ENCODE assay signal across 14 mouse cellular contexts in genomic region chr16:42911326-42911725, GRCm38 (mm10). TPM values are rescaled to one million over a fixed set of nuclear protein-coding genes. Genes with fewer than 3 reads are reported as not detected.
DNase-seq lines count a peak whose midpoint lies in the region; ATAC-seq and TF ChIP-seq lines count a peak whose summit lies in the region.
"Had no signal": no experiment of that assay in that cellular context is flagged by ENCODE, and none has a peak within 500 bp of the region (broad histone marks: within the 10 kb centered on the region; RNA-seq: fewer than 3 reads in every experiment).

No protein-coding gene starts in this region.

- H3K27me3 ChIP-seq in cerebellum, adult 2 months (ENCODE audit: control insufficient read depth, insufficient read depth, low read length), result no peaks in the 10 kb centered on the region
- no peaks in the 10 kb centered on the region for H3K27me3 ChIP-seq in kidney, adult 2 months (replicated peaks; ENCODE audit: control insufficient read depth, insufficient read depth, low read length)
- H3K27me3 ChIP-seq in hindbrain, embryonic 12.5 days, result no peaks in the 10 kb centered on the region
- H3K27me3 ChIP-seq: hindbrain, embryonic 15.5 days; midbrain, embryonic 13.5 days; Patski had no signal

- WGBS in cerebellum, adult 2 months, result 16% methylated on average over 4 of the region's 4 CpGs
- 37% methylated on average over 4 of the region's 4 CpGs for WGBS in kidney, adult 2 months
- WGBS in hindbrain, embryonic 12.5 days, result 85% methylated on average over 4 of the region's 4 CpGs

- TF ChIP-seq CTCF in cerebellum, adult 2 months (IDR thresholded peaks at IDR 0.05; ENCODE audit: borderline replicate concordance, insufficient read depth, low read depth, low read length), result no peak
- no peak for TF ChIP-seq CTCF in kidney, adult 2 months (conservative IDR thresholded peaks at IDR 0.05; ENCODE audit: insufficient read depth, insufficient read length, low read depth, low read length)

- no peaks in the 10 kb centered on the region for H3K36me3 ChIP-seq in kidney, adult 2 months (ENCODE audit: control insufficient read depth, insufficient read depth, low read length)
- no peaks in the 10 kb centered on the region for H3K36me3 ChIP-seq in hindbrain, embryonic 12.5 days
- H3K36me3 ChIP-seq: hindbrain, embryonic 15.5 days; midbrain, embryonic 13.5 days had no signal

- H3K9ac ChIP-seq in hindbrain, embryonic 12.5 days, result no peak overlapping the region
- H3K9ac ChIP-seq: hindbrain, embryonic 15.5 days; midbrain, embryonic 13.5 days had no signal

- TF ChIP-seq POLR2A in cerebellum, adult 2 months (IDR thresholded peaks at IDR 0.05; ENCODE audit: borderline replicate concordance, insufficient read depth, low read length), result no peak
- no peak for TF ChIP-seq POLR2A in kidney, adult 2 months (IDR thresholded peaks at IDR 0.05; ENCODE audit: low read depth, low read length)

- H3K4me1 ChIP-seq in cerebellum, adult 2 months (ENCODE audit: control insufficient read depth, insufficient read depth, low read length), result peaks cover 10% of the 10 kb centered on the region; the same call in 1 of the 2 replicates
- peaks cover 19% of the 10 kb centered on the region for H3K4me1 ChIP-seq in kidney, adult 2 months (ENCODE audit: control insufficient read depth, insufficient read depth, low read length)
- peaks cover 9% of the 10 kb centered on the region for H3K4me1 ChIP-seq in hindbrain, embryonic 12.5 days

- H3K9me3 ChIP-seq in hindbrain, embryonic 12.5 days (replicated peaks), result no peaks in the 10 kb centered on the region
- H3K9me3 ChIP-seq: hindbrain, embryonic 15.5 days; midbrain, embryonic 13.5 days had no signal

- H3K27ac ChIP-seq in cerebellum, adult 2 months (ENCODE audit: insufficient read depth, low read length), result no peak overlapping the region
- peak overlapping the region; percentile 99 for H3K27ac ChIP-seq in kidney, adult 2 months (ENCODE audit: insufficient read depth, low read depth, low read length)
- H3K27ac ChIP-seq in hindbrain, embryonic 12.5 days, result no peak overlapping the region
- H3K27ac ChIP-seq: hindbrain, embryonic 15.5 days; midbrain, embryonic 13.5 days; stomach, postnatal 0 days had no signal

- no peak for ATAC-seq in hindbrain, embryonic 12.5 days (ENCODE audit: low FRiP score)
- ATAC-seq: intestine, postnatal 0 days; midbrain, embryonic 13.5 days; Patski had no signal

- peak; percentile 29 to 57 for DNase-seq in cerebellum, adult 2 months
- DNase-seq in cerebellum, postnatal 4 days (ENCODE audit: low spot score in 2 of 2), result no peak
- DNase-seq in kidney, adult 2 months, result peak; percentile 63
- no peak for DNase-seq in kidney, postnatal 10 days
- DNase-seq in lung, postnatal 36 days, result peak; percentile 10
- DNase-seq in lung, postnatal 25 days (ENCODE audit: low spot score), result no peak
- DNase-seq: B cell, adult 2 months; thymus, postnatal 36 days had no signal

- no peak overlapping the region for H3K4me2 ChIP-seq in hindbrain, embryonic 12.5 days (replicated peaks)
- H3K4me2 ChIP-seq: hindbrain, embryonic 15.5 days; midbrain, embryonic 13.5 days had no signal

- no peak overlapping the region for H3K4me3 ChIP-seq in cerebellum, adult 2 months (replicated peaks; ENCODE audit: insufficient read depth, low read depth, low read length)
- H3K4me3 ChIP-seq in kidney, adult 2 months (ENCODE audit: insufficient read depth, low read depth, low read length), result no peak overlapping the region
- no peak overlapping the region for H3K4me3 ChIP-seq in hindbrain, embryonic 12.5 days
- H3K4me3 ChIP-seq: hindbrain, embryonic 15.5 days; midbrain, embryonic 13.5 days had no signal

RNA-seq across cellular contexts. Expression of gene Zbtb20, which starts 35.6 kb away (rescaled TPM):
- polyA plus RNA-seq in cerebellum, adult 2 months (2012; rRNA removed), result 22.1 and 25.2 TPM in 2 replicates
- polyA plus RNA-seq in kidney, adult 2 months (2012; rRNA removed), result 25.1 and 27.1 TPM in 2 replicates
- 62.9 and 64.6 TPM in 2 replicates for polyA plus RNA-seq in hindbrain, embryonic 12.5 days (2016; fragmentation: Nextera tagmentation; extraction: Ambion mirVana)

Comparison
In these comparisons a context has a peak if more than half of its experiments do, and no peak if none do; other contexts are left out.
1. DNase-seq: peak in cerebellum, adult 2 months (2 of 2), kidney, adult 2 months (single experiment) and lung, postnatal 36 days (single experiment); none in cerebellum, postnatal 4 days (0 of 2), kidney, postnatal 10 days (single experiment) and lung, postnatal 25 days (single experiment).